Mouse (Mus musculus) retina, adult 2 months (tissue): ENCODE data around the gene Cc2d2b.
A peak's percentile ranks its signal among the peaks of the same experiment; 100 is the strongest.

Experiments
- DNase-seq: peaks from one replicate; pipeline ENCODE4 v3.0.0-alpha.2; 2012; ENCODE audit warnings: low read depth, low spot score

Gene Cc2d2b

DNA sequence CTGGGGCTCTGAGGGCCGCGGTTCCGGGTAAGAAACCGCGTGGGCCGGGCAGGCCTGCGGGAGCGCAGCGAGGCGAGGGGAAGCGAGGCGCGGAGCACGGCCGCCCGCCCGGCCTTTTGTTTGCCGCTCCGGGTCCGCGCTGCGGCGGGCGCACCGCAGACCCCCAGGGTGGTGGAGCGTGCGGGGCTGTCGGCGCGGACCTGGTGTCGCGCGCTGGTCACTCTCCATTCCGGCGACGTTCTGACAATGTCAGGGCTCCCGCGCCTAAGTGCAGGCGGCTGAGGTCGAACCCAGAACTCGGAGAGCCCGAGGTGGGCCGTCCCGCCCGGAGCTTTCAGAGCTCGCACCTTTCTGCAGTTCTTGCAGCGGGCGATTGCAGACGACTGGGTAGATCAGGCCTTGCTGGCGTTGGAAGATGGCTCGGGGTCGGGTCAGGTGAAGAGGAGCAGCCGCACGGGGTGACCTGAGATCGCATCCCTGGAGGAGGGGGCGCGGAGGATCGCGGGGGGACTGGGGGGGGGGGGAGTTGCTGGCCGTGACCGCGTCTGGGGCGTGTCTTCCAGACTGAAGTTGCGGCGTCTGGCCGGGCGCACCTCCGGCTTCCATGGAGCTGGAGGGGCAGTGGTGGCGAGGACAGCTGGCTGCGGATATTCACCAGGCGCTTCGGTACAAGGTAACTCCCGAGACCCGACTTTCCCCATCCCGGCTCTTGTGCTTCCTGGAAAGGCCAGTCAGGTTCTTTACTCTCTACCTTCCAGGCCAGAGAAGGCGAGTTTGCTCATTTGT lies 83.1 kb downstream of the Cc2d2b start:
- no peak for DNase-seq

DNA sequence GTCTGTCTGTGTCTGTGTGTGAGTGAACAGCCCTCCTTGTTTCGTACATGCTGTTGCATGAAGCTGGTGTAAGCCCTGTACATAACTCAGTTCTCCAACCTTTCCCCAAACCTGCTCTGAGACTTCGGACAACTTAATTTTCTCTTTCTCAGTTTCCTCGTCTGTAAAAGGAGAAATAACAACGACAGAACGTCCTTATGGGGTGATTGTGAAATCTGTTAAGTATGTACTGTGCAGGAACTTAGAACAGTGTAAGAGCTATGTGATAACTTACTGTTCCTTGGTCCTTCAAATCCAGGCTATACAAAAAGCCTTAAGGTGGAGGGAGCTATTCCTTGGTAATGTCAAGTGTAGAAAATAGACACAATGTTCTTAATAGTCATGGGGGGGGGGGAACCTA lies 83.8 kb downstream of the Cc2d2b start:
- DNase-seq: no peak

DNA sequence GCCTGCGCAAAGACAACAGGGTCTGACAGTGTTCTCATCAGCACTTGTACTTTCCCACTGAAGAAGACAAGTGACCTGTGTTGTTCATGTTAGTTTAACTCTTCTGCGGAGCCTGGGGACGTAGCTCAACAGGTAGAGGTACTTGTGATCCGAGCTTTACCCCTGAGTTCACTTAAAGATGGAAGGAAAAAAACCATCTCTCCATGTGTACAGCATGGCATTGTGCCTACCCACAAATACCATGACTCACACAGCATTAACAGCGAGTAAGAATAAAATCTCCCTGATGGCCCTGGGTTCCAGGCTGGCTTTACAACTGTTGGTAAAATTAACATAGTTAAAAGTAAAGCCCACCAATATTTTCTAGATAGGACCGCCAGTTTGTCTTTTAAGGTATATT lies 85.9 kb downstream of the Cc2d2b start:
- DNase-seq: no peak

DNA sequence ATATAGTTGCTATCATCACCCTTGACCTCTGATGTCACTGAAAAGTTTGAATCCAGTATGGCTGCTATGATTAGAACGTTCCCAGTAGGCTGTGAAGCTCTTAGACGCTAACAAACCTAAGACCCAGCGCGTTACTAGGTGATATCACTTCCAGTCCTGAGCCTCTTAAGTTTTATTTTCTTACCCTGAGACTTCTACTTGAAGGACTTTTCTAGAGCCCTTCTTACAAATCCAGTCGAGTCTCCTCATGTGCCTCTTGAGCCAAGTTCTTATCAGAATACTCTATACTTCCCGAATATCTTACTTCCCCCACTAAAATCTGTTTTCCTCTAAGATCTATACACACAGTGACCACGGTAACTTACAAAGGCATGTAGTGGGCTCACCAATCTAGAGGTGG lies 89.7 kb downstream of the Cc2d2b start:
- no peak for DNase-seq

DNA sequence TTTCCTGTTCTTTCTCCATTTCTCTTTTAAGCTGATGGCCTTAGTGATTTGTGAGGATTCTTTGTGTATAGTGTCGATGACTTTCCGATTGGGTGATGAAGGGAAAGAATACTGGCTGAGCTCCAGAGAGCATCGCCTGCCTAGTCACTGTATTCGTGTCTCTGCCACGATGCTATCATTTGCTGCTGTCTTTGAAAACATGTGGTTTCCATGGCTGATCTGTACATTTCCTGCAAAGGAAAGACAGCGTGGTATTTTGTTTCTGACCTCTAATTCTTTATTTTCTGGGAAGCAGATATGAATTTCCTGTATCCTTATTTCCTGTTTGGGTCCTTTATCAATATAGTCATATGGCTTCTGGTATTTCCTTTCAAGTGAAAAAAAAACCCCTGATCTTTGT lies 91.8 kb downstream of the Cc2d2b start:
- DNase-seq: no peak

DNA sequence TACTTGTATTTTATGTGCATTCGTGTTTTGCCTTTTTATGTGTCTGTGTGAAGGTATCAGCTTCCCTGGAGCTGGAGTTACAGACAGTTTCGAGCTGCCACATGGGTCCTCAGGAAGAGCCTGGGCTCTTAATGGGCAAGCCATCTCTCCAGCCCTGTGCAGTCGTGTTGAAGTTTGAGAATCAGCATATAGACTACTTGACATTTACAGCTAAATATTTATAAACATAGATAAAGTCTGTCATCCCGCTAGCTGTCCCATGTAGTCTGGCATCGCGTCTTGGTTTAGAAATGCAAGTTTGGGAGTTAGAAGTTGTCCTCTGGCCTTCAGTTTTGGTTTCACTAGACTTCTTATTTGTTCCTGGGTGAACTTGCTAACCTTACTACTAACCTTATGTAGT lies 92.5 kb downstream of the Cc2d2b start:
- no peak for DNase-seq

DNA sequence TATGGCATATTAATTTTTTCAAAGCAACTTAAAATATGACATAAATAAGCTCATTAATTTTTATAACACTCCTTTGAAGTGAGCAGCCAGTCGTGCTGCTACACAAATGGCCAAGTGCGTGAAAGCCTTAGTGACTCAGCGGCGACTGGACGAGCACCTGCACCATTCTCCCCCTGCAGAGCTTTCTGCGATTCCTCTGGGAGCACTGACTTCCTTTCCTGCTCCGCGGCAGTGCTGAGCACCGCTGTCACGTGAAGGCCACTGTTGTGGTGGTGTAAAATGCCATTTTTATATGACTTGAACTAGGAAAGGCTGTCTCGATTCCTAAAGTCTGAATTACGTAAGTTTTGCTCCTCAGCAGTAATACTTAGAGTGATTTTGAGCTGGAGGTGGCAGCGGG lies 93.0 kb downstream of the Cc2d2b start:
- DNase-seq: no peak

DNA sequence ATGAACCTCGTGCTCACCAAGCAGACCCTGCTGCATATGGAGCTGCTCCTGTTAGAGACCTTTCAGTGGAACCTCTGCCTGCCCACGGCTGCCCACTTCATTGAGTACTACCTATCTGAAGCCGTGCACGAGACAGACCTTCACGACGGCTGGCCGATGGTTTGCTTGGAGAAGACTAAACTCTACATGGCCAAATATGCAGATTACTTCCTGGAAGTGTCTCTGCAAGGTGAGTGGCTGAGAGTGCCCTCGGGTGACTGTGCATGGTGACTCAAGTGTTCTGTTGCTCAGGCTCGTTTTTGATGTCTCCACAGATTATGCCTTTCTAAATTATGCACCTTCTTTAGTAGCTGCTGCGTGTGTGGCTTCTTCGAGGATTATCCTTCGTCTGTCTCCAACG lies 96.2 kb downstream of the Cc2d2b start:
- no peak for DNase-seq

DNA sequence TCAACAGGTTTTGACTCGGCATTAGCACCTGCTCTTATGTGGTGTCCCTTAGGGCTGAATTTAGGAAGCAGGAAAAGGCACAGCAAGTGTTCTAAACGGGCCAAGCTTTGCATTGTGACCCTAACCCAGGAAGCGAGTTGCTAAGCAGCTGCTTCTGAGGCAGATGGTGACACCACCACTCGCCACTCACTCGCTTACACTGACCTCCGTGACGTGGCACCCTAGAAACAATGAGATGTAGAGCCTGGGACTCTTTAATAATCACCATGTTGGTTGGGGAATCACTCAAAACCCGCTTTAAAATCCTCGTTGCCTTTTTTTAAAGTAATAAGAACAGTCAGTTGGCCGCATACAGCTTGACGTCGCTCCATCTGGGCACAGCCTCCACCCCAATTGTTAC lies 100.8 kb downstream of the Cc2d2b start:
- no peak for DNase-seq

DNA sequence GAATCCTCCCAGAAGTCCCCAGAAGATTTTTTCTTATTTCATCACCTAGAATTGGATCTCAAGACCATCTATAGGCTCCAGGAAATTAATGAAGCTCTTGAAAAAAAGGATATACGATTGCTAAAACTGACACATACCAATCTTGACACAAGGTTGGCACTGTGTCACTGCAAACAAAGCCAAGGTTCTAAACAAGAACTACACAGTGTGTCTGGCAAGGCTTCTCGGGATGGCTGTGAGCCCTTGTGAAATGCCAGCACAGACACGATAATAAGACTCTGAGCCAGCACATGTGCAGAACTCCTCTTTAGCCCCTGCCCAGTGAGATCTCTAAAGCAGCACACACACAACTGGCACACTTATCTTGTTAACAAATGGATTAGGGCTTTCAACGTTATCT lies 111.0 kb downstream of the Cc2d2b start:
- no peak for DNase-seq

DNA sequence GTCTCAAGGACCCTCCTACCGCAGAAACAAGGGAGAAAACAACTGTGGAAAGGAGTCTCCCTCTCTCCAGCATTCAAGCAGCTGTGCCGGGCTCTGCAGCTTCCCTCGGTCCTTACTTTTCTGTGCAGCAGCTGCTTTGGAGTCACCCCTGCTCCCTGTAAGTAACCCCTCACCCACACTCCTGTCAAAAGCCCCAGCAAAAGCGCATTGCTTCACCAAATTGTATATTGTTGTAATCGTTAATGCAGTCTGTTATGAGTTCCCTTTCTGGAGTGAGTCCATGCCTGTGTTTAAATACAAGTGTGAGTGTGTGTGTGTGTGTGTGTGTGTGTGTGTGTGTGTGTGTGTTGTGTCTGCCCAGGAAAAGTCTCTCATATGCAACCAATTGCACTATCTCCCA lies 119.7 kb downstream of the Cc2d2b start:
- DNase-seq: no peak

DNA sequence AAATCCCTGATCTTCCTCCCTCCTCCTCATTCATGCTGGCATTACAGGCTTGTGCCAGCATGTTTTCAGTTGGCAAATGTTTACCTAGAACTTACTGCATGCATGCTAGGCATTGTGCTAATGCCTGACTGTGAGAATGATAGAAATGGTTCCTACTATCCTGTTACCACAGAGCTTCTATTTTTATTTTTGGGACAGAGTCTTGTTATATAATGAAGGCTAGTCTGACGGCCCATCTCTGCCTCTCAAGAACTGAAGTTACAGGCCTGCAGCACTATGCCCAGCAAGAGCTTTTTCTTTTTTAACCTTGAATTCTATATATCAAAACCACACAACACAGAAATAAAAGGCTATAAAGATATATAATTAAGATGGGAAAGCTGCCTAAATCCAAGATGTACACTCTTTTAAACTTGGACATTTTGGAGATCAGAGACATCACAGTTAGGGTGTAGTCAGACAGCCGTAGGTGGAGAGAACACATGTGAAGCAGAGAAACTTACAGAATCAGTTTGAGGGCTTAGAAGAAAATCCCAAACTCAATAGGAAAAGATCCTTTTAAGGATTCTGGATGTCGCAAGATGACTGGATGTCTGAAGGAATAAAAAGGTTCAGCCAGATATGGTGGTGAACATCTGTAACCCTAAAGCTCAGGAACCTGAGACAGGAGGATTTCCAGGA lies 121.0 kb downstream of the Cc2d2b start:
- no peak for DNase-seq

DNA sequence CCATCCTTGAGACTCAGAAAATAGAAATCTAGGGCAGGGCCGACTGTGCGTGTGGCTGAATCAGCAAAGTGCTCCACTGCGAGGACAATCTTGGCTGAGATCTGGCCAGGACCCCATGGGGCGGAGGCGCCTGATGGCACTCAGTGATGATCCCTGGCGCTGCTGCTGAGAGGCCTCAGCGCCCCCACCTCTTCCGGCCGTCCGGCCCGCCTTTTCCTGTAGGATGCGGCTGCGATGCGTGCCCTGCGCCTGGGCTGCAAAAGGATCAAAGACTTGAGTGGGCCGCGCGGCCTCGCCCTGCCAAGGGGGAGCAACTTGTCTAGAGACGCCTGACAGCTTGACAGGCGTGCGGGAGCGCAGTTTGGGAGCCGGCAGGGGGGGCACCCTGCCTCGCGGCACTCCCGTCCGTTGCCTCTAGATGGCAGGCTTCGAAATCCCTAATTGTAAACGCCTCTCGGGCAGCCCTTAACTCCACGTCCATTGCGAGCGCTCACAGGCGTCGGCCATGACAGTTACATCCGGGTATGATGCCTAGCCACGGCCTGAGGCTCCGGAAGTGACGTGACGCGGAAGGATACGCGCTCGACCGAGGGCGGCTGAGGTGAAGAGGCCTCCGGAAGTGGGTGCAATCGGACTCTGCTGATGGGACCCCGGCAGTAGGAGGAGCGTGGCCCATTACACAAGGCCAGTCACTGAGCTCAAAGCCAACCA lies 124.6 kb downstream of the Cc2d2b start:
- DNase-seq: peak; percentile 98
